Mouse (Mus musculus) neural tube, embryonic 11.5 days (tissue): ENCODE measurements around the gene Gp6. TPM values are rescaled to one million over a fixed set of nuclear protein-coding genes. Genes with fewer than 3 reads are reported as not detected.

ENCODE experiments used
- ATAC-seq: fragments of 200-750 bp; cut with Nextera tagmentation; 2 replicates; pipeline ENCODE4 v1.8.0; 2017; ENCODE audit warnings: moderate number of reproducible peaks, mild to moderate bottlenecking, moderate TSS enrichment, moderate library complexity; ENCODE audit not compliant: insufficient read depth, low FRiP score, low TSS enrichment
- DNase-seq: peaks from one replicate; pipeline ENCODE4 v3.0.0-alpha.2; 2015; ENCODE audit warnings: low spot score
- H3K27ac ChIP-seq: fragments of 300-500 bp; sonication (generic); 2 replicates; pipeline ENCODE4 v1.5.1; 2014; ENCODE audit warnings: low read depth, mild to moderate bottlenecking, low read length
- H3K27me3 ChIP-seq: fragments of 300-500 bp; sonication (generic); 2 replicates; pipeline ENCODE4 v1.6.1; 2014; ENCODE audit warnings: mild to moderate bottlenecking, low read length, mixed read lengths; ENCODE audit not compliant: control insufficient read depth, insufficient read depth
- H3K36me3 ChIP-seq: fragments of 300-500 bp; sonication (generic); 2 replicates; pipeline ENCODE4 v1.6.1; 2014; ENCODE audit warnings: mild to moderate bottlenecking, low read length, moderate library complexity, mixed read lengths; ENCODE audit not compliant: control insufficient read depth, insufficient read depth
- H3K4me1 ChIP-seq: fragments of 300-500 bp; sonication (generic); 2 replicates; pipeline ENCODE4 v1.6.1; 2014; ENCODE audit warnings: low read length, mixed read lengths; ENCODE audit not compliant: control insufficient read depth, insufficient read depth
- H3K4me2 ChIP-seq: fragments of 300-500 bp; sonication (generic); 2 replicates; pipeline ENCODE4 v1.6.1; 2014; ENCODE audit warnings: low read depth, mild to moderate bottlenecking, moderate library complexity
- H3K4me3 ChIP-seq: fragments of 300-500 bp; sonication (generic); 2 replicates; pipeline ENCODE4 v1.5.1; 2014; ENCODE audit warnings: low read depth, low read length
- H3K9ac ChIP-seq: fragments of 300-500 bp; sonication (generic); 2 replicates; pipeline ENCODE4 v1.6.1; 2014; ENCODE audit warnings: mild to moderate bottlenecking, low read length
- H3K9me3 ChIP-seq: fragments of 300-500 bp; sonication (generic); 2 replicates; pipeline ENCODE4 v1.6.1; 2016; ENCODE audit warnings: low read length; ENCODE audit not compliant: control insufficient read depth
- WGBS: fragments of 180-500 bp; shearing (Covaris S2); extraction: QIAGEN DNeasy Blood & Tissue Kit; methylation state at CpG from one replicate; pipeline ENCODE4 v1.1.7; 2014; 5-methylcytosine and 5-hydroxymethylcytosine counted together
- polyA plus RNA-seq: library from polyadenylated mRNA; unstranded; fragments of >200 nt; fragmentation: Nextera tagmentation; extraction: Ambion mirVana; gene quantifications from 2 replicates; pipeline ENCODE4 v1.2.1, GENCODE M21; 2014

The Gp6 gene
- polyA plus RNA-seq, result 0.93 and 0.97 TPM in 2 replicates

DNA sequence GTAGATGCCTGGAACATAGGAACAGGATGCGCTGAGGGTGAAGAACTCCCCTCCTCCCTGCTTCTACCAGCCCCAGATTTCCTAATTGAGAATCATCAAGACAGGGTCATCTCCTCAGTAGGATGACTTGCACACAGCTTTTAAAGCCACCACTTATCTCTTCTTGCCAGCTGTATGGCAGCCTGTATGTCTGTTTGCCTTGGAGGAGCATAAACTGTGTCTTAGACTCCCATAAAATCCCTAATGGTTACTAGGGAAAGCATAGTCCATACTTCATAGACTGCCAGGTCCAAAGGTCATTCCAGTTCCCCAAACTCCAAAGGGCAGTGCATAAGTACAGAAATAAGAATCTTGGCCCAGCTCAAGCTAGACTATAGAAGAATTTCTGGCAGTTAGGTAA lies at the start of gene Gp6:
TSS of gene Gp6 (minus strand) at position 15 of the 400 bp plus-strand sequence.
- no peak for ATAC-seq
- no peak for DNase-seq
- H3K4me2 ChIP-seq, result no peak within 1 kb of the TSS
- no peaks in the 10 kb centered on the region for H3K4me1 ChIP-seq
- no peak within 1 kb of the TSS for H3K4me3 ChIP-seq
- WGBS, result 93% methylated on average over 1 of the region's 1 CpGs
- H3K27me3 ChIP-seq, result no peaks in the 10 kb centered on the region
- no peak within 1 kb of the TSS for H3K27ac ChIP-seq
- no peaks in the 10 kb centered on the region for H3K36me3 ChIP-seq
- H3K9ac ChIP-seq, result no peak within 1 kb of the TSS
- H3K9me3 ChIP-seq, result no peaks in the 10 kb centered on the region

GRCm38 (mm10) chr7:4447138-4447537 lies 49.6 kb upstream of the Gp6 start:
- WGBS, result 0% methylated on average over 1 of the region's 1 CpGs
- peaks cover 1% of the 10 kb centered on the region for H3K36me3 ChIP-seq

DNA sequence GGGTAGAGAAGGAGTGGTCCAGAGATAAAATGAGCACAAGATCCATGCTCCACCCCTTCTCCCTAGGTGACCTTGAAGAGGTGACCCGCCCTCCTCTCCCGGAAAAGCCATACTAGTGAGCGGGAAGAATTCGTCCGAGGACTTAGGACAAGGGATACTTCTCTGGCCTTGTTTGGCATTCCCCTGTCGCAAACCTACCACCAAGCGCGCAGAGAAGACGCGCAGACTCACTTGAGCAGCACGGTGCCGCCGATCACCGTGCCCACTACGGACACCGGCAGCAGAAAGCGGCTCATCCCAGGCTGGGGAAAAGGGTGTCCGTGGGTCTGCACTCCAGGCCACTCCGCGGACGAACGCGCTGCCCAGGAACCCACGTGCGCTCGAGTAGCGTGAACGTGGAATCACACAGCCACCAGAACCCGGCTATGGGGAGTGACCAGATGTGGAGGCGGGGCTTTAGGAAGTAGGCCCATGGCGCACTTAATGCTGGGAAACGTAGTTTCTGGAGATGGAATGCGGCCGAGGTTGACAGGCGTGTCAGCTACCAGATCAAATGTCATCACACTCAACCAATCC lies 47.8 kb upstream of the Gp6 start, which contains the start of gene Rdh13:
TSS of gene Rdh13 (minus strand) at position 434 of the 576 bp plus-strand sequence.
- under 1% methylated on average over 35 of the region's 35 CpGs for WGBS

More at GRCm38 (mm10) chr7:4447138-4447537, 49.6 kb upstream of the Gp6 start:
- no peak overlapping the region for H3K9ac ChIP-seq
- ATAC-seq (no peak), DNase-seq (no peak)
- no peak overlapping the region for H3K4me2 ChIP-seq
- H3K4me1 ChIP-seq, result no peaks in the 10 kb centered on the region
- no peaks in the 10 kb centered on the region for H3K9me3 ChIP-seq
- no peak overlapping the region for H3K4me3 ChIP-seq
- no peaks in the 10 kb centered on the region for H3K27me3 ChIP-seq
- no peak overlapping the region for H3K27ac ChIP-seq

DNA sequence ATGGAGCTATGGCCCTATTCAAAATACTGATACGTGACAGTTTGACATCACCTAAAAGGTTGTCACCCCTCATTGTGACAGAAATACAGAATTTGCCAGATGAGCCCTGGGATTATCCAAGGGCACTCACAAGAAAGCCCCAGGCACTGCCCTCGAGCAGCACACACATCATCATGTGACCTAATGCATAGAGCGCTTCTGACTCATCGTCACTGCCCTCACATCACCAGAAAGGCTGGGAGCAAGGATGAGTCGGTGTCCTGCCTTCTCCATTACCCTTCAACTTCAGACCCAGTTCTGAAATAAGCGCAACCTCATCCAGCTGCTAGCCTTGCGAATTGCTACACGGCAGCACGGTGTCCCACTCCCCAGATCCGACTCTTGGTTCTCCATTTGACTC lies 43.0 kb upstream of the Gp6 start:
- no peak overlapping the region for H3K9ac ChIP-seq
- H3K27me3 ChIP-seq, result no peaks in the 10 kb centered on the region
- no peak for ATAC-seq
- H3K9me3 ChIP-seq, result no peaks in the 10 kb centered on the region
- H3K4me1 ChIP-seq, result no peaks in the 10 kb centered on the region
- no peak overlapping the region for H3K27ac ChIP-seq
- DNase-seq, result no peak
- no peak overlapping the region for H3K4me3 ChIP-seq
- WGBS, result 91% methylated on average over 10 of the region's 10 CpGs
- no peak overlapping the region for H3K4me2 ChIP-seq
- H3K36me3 ChIP-seq, result peaks cover 3% of the 10 kb centered on the region

More for the DNA sequence above, 47.8 kb upstream of the Gp6 start, which contains the start of gene Rdh13:
- peak within 1 kb of the TSS; percentile 64 for H3K4me2 ChIP-seq
- no peaks in the 10 kb centered on the region for H3K27me3 ChIP-seq
- ATAC-seq (peak; percentile 96), DNase-seq (peak; percentile 85)
- peaks cover 3% of the 10 kb centered on the region for H3K36me3 ChIP-seq
- H3K9ac ChIP-seq, result peak within 1 kb of the TSS; percentile 72
- peak within 1 kb of the TSS; percentile 34; the same call in 1 of the 2 replicates for H3K27ac ChIP-seq
- H3K9me3 ChIP-seq, result no peaks in the 10 kb centered on the region
- no peaks in the 10 kb centered on the region for H3K4me1 ChIP-seq
- peak within 1 kb of the TSS; percentile 70 for H3K4me3 ChIP-seq

GRCm38 (mm10) chr7:4437721-4438120 lies 40.2 kb upstream of the Gp6 start:
- no peaks in the 10 kb centered on the region for H3K9me3 ChIP-seq
- no peak overlapping the region for H3K4me2 ChIP-seq
- ATAC-seq, result no peak
- no peaks in the 10 kb centered on the region for H3K4me1 ChIP-seq
- H3K27me3 ChIP-seq, result no peaks in the 10 kb centered on the region
- no peak overlapping the region for H3K9ac ChIP-seq
- no peak for DNase-seq
- peaks cover 5% of the 10 kb centered on the region for H3K36me3 ChIP-seq
- H3K27ac ChIP-seq, result no peak overlapping the region
- no peak overlapping the region for H3K4me3 ChIP-seq
- 87% methylated on average over 2 of the region's 2 CpGs for WGBS

GRCm38 (mm10) chr7:4432026-4432425 lies 34.5 kb upstream of the Gp6 start:
- DNase-seq (no peak), ATAC-seq (no peak)
- peaks cover 10% of the 10 kb centered on the region for H3K36me3 ChIP-seq
- H3K9ac ChIP-seq, result no peak overlapping the region
- no peak overlapping the region for H3K27ac ChIP-seq
- no peaks in the 10 kb centered on the region for H3K4me1 ChIP-seq
- no peaks in the 10 kb centered on the region for H3K9me3 ChIP-seq
- 88% methylated on average over 8 of the region's 8 CpGs for WGBS
- H3K4me2 ChIP-seq, result no peak overlapping the region
- no peak overlapping the region for H3K4me3 ChIP-seq
- no peaks in the 10 kb centered on the region for H3K27me3 ChIP-seq

DNA sequence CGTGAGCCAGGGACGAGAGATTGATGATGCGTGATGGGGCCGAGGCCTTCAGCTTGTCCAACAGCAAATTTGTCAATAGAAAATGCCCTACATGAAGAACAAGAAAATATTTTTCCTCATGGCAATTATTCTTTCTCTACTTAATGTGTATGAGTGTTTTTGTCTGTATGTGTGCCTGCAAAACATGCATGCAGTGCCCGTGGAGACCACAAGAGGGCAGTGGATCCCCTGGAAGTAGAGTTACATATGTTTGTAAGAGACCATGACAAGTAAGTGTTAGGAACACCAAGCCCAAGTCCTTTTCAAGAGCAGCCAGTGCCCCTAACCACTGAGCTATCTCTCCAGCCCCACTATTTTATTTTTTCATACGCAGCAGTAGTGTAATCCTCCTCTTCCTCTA lies 34.0 kb upstream of the Gp6 start:
- H3K36me3 ChIP-seq, result peaks cover 10% of the 10 kb centered on the region
- no peak overlapping the region for H3K9ac ChIP-seq
- no peak overlapping the region for H3K27ac ChIP-seq
- H3K4me2 ChIP-seq, result no peak overlapping the region
- no peaks in the 10 kb centered on the region for H3K27me3 ChIP-seq
- no peak for ATAC-seq
- 77% methylated on average over 6 of the region's 6 CpGs for WGBS
- H3K4me1 ChIP-seq, result no peaks in the 10 kb centered on the region
- peak; percentile 77 for DNase-seq
- no peak overlapping the region for H3K4me3 ChIP-seq
- no peaks in the 10 kb centered on the region for H3K9me3 ChIP-seq

GRCm38 (mm10) chr7:4430246-4430844 lies 32.8 kb upstream of the Gp6 start:
- Histone ChIP-seq H3K9ac (no peak overlapping the region), H3K27me3 (no peaks in the 10 kb centered on the region), H3K36me3 (peaks cover 15% of the 10 kb centered on the region), H3K4me2 (no peak overlapping the region), H3K4me3 (no peak overlapping the region), H3K4me1 (no peaks in the 10 kb centered on the region), H3K9me3 (no peaks in the 10 kb centered on the region), H3K27ac (no peak overlapping the region)
- ATAC-seq (no peak), DNase-seq (no peak)
- 93% methylated on average over 9 of the region's 9 CpGs for WGBS
